Mouse (Mus musculus): ENCODE measurements around the gene Kif1a.

DNA sequence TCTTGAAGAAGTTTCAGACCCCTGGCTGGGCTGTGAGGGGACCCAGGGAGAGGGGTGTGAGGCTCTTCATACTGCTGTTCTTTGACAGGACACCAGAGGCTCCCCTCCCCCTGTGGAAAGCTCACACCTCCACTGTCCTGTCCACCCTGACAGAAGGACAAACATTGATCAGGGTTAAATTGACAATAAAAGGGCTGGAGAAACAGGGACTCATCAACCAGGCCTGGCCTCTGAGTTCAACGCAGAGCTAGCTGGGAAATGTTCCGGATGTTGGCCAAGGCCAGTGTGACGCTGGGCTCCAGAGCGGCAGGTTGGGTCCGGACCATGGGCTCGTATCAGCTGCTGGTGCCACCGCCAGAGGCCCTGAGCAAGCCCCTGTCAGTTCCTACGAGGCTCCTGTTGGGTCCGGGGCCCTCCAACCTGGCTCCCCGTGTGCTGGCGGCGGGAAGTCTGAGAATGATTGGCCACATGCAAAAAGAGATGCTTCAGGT is 33.3 kb upstream of the Kif1a start, which contains the start of gene Agxt:
- no peak for TF ChIP-seq GATA1 (IDR thresholded peaks at IDR 0.05; ENCODE audit: borderline replicate concordance, low read length)
- TF ChIP-seq FLI1 (IDR thresholded peaks at IDR 0.05; ENCODE audit: low read length): no peak

Measured in megakaryocyte, embryonic 14.5 days (primary cell).